Mouse (Mus musculus): ENCODE measurements around the gene Btd.

DNA sequence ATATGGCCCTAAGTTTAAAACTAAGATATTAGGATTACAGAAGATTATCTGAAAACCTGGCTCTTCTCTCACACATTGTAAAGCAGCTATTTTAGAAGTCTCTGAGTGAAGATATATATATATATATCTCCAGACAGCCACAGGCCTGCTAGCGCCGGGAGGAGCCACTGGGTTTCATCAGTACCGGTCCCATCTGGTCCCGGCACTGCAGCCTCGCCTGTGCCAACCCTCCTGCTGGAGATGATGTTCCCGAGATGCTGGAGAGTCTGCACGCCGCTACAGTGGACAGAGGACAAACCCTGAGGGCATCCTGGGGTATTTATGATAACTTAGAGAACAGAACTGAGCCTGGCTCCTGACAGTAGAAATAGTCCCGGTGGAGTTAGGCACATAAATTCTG lies 23.6 kb upstream of the Btd start:
- TF ChIP-seq POLR2A (IDR thresholded peaks at IDR 0.05; ENCODE audit: low read depth, low read length) (no peak), CTCF (IDR thresholded peaks at IDR 0.05; ENCODE audit: extremely low read depth, insufficient read length, insufficient replicate concordance, low read depth, low read length) (no peak)
